Mouse (Mus musculus): Measurements from ENCODE around the gene Zfp473. TPM values are rescaled to one million over a fixed set of nuclear protein-coding genes. Genes with fewer than 3 reads are reported as not detected.
"Not testable (repeated sequence)": the region's sequence is repeated elsewhere in the genome, so short reads cannot be mapped to it uniquely, and the experiment has no call there.

Gene Zfp473
- polyA plus RNA-seq, 1 experiment from 2014 or later: 2.8 TPM

GRCm38 (mm10) chr7:44708093-44708492, 42.8 kb downstream of the Zfp473 start:
- H3K4me2 ChIP-seq (replicated peaks); H3K4me3 ChIP-seq; H3K4me1 ChIP-seq; H3K27ac ChIP-seq; H3K9me3 ChIP-seq (replicated peaks); ATAC-seq (ENCODE audit: low FRiP score); H3K27me3 ChIP-seq; H3K9ac ChIP-seq; H3K36me3 ChIP-seq: not testable (repeated sequence)
- WGBS: 89% methylated on average over 6 of the region's 6 CpGs

- peaks cover 6% of the 10 kb centered on the region; the same call in 1 of the 2 replicates for H3K9me3 ChIP-seq (replicated peaks)
- no peak overlapping the region for H3K9ac ChIP-seq
- no peaks in the 10 kb centered on the region for H3K36me3 ChIP-seq
- no peak overlapping the region for H3K4me3 ChIP-seq
- no peaks in the 10 kb centered on the region for H3K27me3 ChIP-seq
- 92% methylated on average over 5 of the region's 5 CpGs for WGBS
- no peaks in the 10 kb centered on the region for H3K4me1 ChIP-seq
- ATAC-seq (ENCODE audit: low FRiP score): no peak
- no peak overlapping the region for H3K27ac ChIP-seq
- no peak overlapping the region for H3K4me2 ChIP-seq (replicated peaks)
These were observed 43.6 kb downstream of the Zfp473 start for GRCm38 (mm10) chr7:44707169-44707675.

- Histone ChIP-seq H3K9ac (no peak overlapping the region), H3K4me2 (replicated peaks) (no peak overlapping the region), H3K9me3 (replicated peaks) (peaks cover 6% of the 10 kb centered on the region; the same call in 1 of the 2 replicates), H3K4me1 (no peaks in the 10 kb centered on the region), H3K27ac (no peak overlapping the region), H3K4me3 (no peak overlapping the region), H3K27me3 (no peaks in the 10 kb centered on the region), H3K36me3 (no peaks in the 10 kb centered on the region)
- ATAC-seq (ENCODE audit: low FRiP score): no peak
These were observed 44.5 kb downstream of the Zfp473 start for GRCm38 (mm10) chr7:44706322-44706721.

- WGBS: 85% methylated on average over 4 of the region's 4 CpGs
- H3K4me2 ChIP-seq (replicated peaks): no peak overlapping the region
- no peak overlapping the region for H3K9ac ChIP-seq
- peaks cover 6% of the 10 kb centered on the region; the same call in 1 of the 2 replicates for H3K9me3 ChIP-seq (replicated peaks)
- no peaks in the 10 kb centered on the region for H3K27me3 ChIP-seq
- H3K36me3 ChIP-seq: no peaks in the 10 kb centered on the region
- no peak overlapping the region for H3K27ac ChIP-seq
- ATAC-seq (ENCODE audit: low FRiP score): no peak
- no peaks in the 10 kb centered on the region for H3K4me1 ChIP-seq
- no peak overlapping the region for H3K4me3 ChIP-seq
These were observed 45.8 kb downstream of the Zfp473 start for GRCm38 (mm10) chr7:44705086-44705485.

- H3K27me3 ChIP-seq: no peaks in the 10 kb centered on the region
- no peak for ATAC-seq (ENCODE audit: low FRiP score)
These were observed 46.5 kb downstream of the Zfp473 start for GRCm38 (mm10) chr7:44704363-44704762.

GRCm38 (mm10) chr7:44702985-44703384, 47.9 kb downstream of the Zfp473 start:
- Histone ChIP-seq H3K9me3 (replicated peaks) (peaks cover 6% of the 10 kb centered on the region; the same call in 1 of the 2 replicates), H3K27ac (no peak overlapping the region), H3K27me3 (no peaks in the 10 kb centered on the region), H3K4me3 (no peak overlapping the region), H3K4me1 (no peaks in the 10 kb centered on the region), H3K4me2 (replicated peaks) (no peak overlapping the region), H3K9ac (no peak overlapping the region), H3K36me3 (no peaks in the 10 kb centered on the region)
- whole genome bisulfite sequencing: 82% methylated on average over 8 of the region's 8 CpGs
- ATAC-seq (ENCODE audit: low FRiP score): no peak

More at GRCm38 (mm10) chr7:44704363-44704762, 46.5 kb downstream of the Zfp473 start:
- H3K36me3 ChIP-seq: no peaks in the 10 kb centered on the region
- H3K9ac ChIP-seq: no peak overlapping the region
- WGBS: 54% methylated on average over 3 of the region's 3 CpGs
- no peak overlapping the region for H3K4me3 ChIP-seq
- H3K4me2 ChIP-seq (replicated peaks): no peak overlapping the region
- H3K4me1 ChIP-seq: no peaks in the 10 kb centered on the region
- no peak overlapping the region for H3K27ac ChIP-seq
- peaks cover 6% of the 10 kb centered on the region; the same call in 1 of the 2 replicates for H3K9me3 ChIP-seq (replicated peaks)

- Histone ChIP-seq H3K9ac (no peak overlapping the region), H3K27ac (no peak overlapping the region), H3K4me2 (replicated peaks) (no peak overlapping the region), H3K4me1 (peaks cover 5% of the 10 kb centered on the region; the same call in 1 of the 2 replicates), H3K9me3 (replicated peaks) (peaks cover 6% of the 10 kb centered on the region; the same call in 1 of the 2 replicates), H3K27me3 (peaks cover 5% of the 10 kb centered on the region), H3K4me3 (no peak overlapping the region), H3K36me3 (no peaks in the 10 kb centered on the region)
- WGBS: 11% methylated on average over 6 of the region's 6 CpGs
- ATAC-seq (ENCODE audit: low FRiP score): peak; percentile 64
These were observed 48.9 kb downstream of the Zfp473 start for GRCm38 (mm10) chr7:44701921-44702320.

- Histone ChIP-seq H3K9me3 (replicated peaks) (no peaks in the 10 kb centered on the region), H3K4me3 (no peak overlapping the region), H3K36me3 (no peaks in the 10 kb centered on the region), H3K27me3 (peaks cover 5% of the 10 kb centered on the region), H3K4me2 (replicated peaks) (no peak overlapping the region), H3K27ac (no peak overlapping the region), H3K4me1 (peaks cover 5% of the 10 kb centered on the region; the same call in 1 of the 2 replicates), H3K9ac (no peak overlapping the region)
- 63% methylated on average over 7 of the region's 7 CpGs for WGBS
- ATAC-seq (ENCODE audit: low FRiP score): no peak
These were observed 52.9 kb downstream of the Zfp473 start for GRCm38 (mm10) chr7:44697980-44698379.

GRCm38 (mm10) chr7:44697191-44697710, 53.6 kb downstream of the Zfp473 start:
- Histone ChIP-seq H3K4me1 (peaks cover 5% of the 10 kb centered on the region; the same call in 1 of the 2 replicates), H3K27me3 (peaks cover 5% of the 10 kb centered on the region), H3K9me3 (replicated peaks) (no peaks in the 10 kb centered on the region), H3K9ac (no peak overlapping the region), H3K27ac (no peak overlapping the region), H3K4me2 (replicated peaks) (no peak overlapping the region), H3K4me3 (no peak overlapping the region), H3K36me3 (no peaks in the 10 kb centered on the region)
- WGBS: 14% methylated on average over 20 of the region's 20 CpGs
- ATAC-seq (ENCODE audit: low FRiP score): no peak

GRCm38 (mm10) chr7:44695223-44695622, 55.6 kb downstream of the Zfp473 start:
- Histone ChIP-seq H3K4me3 (no peak overlapping the region), H3K27me3 (peaks cover 5% of the 10 kb centered on the region), H3K27ac (no peak overlapping the region), H3K9ac (no peak overlapping the region), H3K4me1 (peaks cover 5% of the 10 kb centered on the region; the same call in 1 of the 2 replicates), H3K36me3 (no peaks in the 10 kb centered on the region), H3K4me2 (replicated peaks) (no peak overlapping the region), H3K9me3 (replicated peaks) (no peaks in the 10 kb centered on the region)
- no peak for ATAC-seq (ENCODE audit: low FRiP score)
- 94% methylated on average over 4 of the region's 4 CpGs for WGBS

GRCm38 (mm10) chr7:44693427-44694175, 57.2 kb downstream of the Zfp473 start:
- ATAC-seq (ENCODE audit: low FRiP score): no peak
- no peaks in the 10 kb centered on the region for H3K36me3 ChIP-seq
- H3K27ac ChIP-seq: no peak overlapping the region
- peaks cover 5% of the 10 kb centered on the region; the same call in 1 of the 2 replicates for H3K4me1 ChIP-seq
- no peak overlapping the region for H3K4me3 ChIP-seq
- no peaks in the 10 kb centered on the region for H3K9me3 ChIP-seq (replicated peaks)
- 79% methylated on average over 10 of the region's 10 CpGs for WGBS
- H3K9ac ChIP-seq: no peak overlapping the region
- H3K27me3 ChIP-seq: peaks cover 5% of the 10 kb centered on the region
- H3K4me2 ChIP-seq (replicated peaks): no peak overlapping the region

- H3K27ac ChIP-seq: no peak overlapping the region
- H3K27me3 ChIP-seq: no peaks in the 10 kb centered on the region; the same call in 1 of the 2 replicates
- WGBS: 91% methylated on average over 7 of the region's 7 CpGs
- H3K4me2 ChIP-seq (replicated peaks): no peak overlapping the region
- H3K4me3 ChIP-seq: no peak overlapping the region
- peaks cover 4% of the 10 kb centered on the region; the same call in 1 of the 2 replicates for H3K4me1 ChIP-seq
- ATAC-seq (ENCODE audit: low FRiP score): no peak
- no peaks in the 10 kb centered on the region for H3K9me3 ChIP-seq (replicated peaks)
- H3K36me3 ChIP-seq: no peaks in the 10 kb centered on the region
- H3K9ac ChIP-seq: no peak overlapping the region
These were observed 61.5 kb downstream of the Zfp473 start for GRCm38 (mm10) chr7:44689331-44689730.
